Mouse (Mus musculus): ENCODE data around the gene Gna13. TPM values are rescaled to one million over a fixed set of nuclear protein-coding genes. Genes with fewer than 3 reads are reported as not detected.

Gna13 gene
- polyA plus RNA-seq, 1 experiment from 2014 or later: 49.5 TPM

DNA sequence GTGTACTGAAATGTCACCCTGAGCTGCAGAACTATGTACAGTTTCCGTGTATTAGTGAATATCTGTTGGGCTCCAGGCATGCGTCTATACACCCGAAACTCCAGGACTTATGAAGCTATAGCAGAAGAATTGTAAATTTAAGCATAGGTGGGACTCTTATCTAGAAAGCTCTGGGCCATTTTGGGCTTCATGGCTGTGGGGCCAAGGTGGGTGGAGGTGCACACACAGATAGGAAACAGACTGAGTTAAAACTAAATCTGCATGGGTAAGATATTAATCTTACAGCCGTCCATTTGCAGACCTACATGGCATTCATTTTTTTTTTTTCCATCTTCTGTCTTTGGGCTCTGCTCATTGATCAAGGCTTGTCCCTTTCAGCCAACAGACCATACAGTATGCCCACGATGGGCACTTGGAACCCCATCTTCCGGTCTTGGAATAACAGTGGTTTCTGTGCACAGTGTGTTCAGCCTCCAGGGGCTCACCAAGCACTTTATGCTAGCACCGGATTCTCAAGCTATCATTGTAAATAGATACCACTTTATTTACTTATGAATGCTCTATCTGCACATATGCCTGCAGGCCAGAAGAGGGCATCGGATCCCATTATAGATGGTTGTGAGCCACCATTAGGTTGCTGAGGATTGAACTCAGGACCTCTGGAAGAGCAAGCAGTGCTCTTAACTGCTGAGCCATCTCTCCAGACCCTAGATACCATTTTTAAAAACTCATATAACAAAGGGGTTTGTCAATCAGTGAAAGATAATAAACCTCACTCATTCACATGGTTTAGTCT is 81.0 kb downstream of the Gna13 start:
- no peaks in the 10 kb centered on the region for H3K27me3 ChIP-seq (ENCODE audit: control insufficient read depth, insufficient read depth, low read length)
- TF ChIP-seq EP300 (optimal IDR thresholded peaks at IDR 0.05) (no peak), CTCF (IDR thresholded peaks at IDR 0.05; ENCODE audit: low read depth) (peak; percentile 38; the same call in 1 of the 2 replicates)
- no peak overlapping the region for H3K4me2 ChIP-seq (replicated peaks; ENCODE audit: low read depth)
- DNase-seq (ENCODE audit: low spot score) (no peak), ATAC-seq (ENCODE audit: low FRiP score, low TSS enrichment) (no peak)
- H3K4me1 ChIP-seq (replicated peaks; ENCODE audit: control insufficient read depth, insufficient read depth): no peaks in the 10 kb centered on the region
- H3K9me3 ChIP-seq (ENCODE audit: control insufficient read depth, low read length): no peaks in the 10 kb centered on the region
- no peak overlapping the region for H3K9ac ChIP-seq (ENCODE audit: low read length)
- no peak overlapping the region for H3K27ac ChIP-seq (replicated peaks)
- no peaks in the 10 kb centered on the region for H3K36me3 ChIP-seq (ENCODE audit: control insufficient read depth, insufficient read depth, low read length)
- WGBS: 90% methylated on average over 8 of the region's 8 CpGs
- H3K4me3 ChIP-seq (ENCODE audit: low read depth, low read length): no peak overlapping the region

DNA sequence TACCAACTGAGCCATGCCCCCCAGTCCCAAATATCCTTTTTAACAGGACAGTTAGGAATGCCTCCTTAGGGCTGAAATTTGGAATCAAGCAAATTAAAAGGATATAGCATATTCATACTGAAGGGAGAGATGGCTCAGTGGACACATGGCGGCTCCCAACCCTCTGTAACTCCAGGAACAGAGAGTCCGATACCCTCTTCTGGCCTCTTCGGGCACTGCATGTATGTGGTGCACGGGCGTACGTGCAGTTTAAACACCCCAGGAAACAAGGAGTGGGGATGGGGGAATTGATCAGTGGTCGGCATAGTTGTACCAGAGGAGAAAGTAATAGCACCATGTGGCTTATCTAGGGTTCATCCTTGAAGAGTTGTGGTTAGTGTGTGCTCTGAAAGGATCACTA is 82.0 kb downstream of the Gna13 start:
- 68% methylated on average over 7 of the region's 7 CpGs for WGBS
- Histone ChIP-seq H3K9ac (ENCODE audit: low read length) (no peak overlapping the region), H3K27me3 (ENCODE audit: control insufficient read depth, insufficient read depth, low read length) (no peaks in the 10 kb centered on the region), H3K27ac (replicated peaks) (no peak overlapping the region), H3K36me3 (ENCODE audit: control insufficient read depth, insufficient read depth, low read length) (no peaks in the 10 kb centered on the region), H3K4me3 (ENCODE audit: low read depth, low read length) (no peak overlapping the region), H3K4me1 (replicated peaks; ENCODE audit: control insufficient read depth, insufficient read depth) (no peaks in the 10 kb centered on the region), H3K4me2 (replicated peaks; ENCODE audit: low read depth) (no peak overlapping the region), H3K9me3 (ENCODE audit: control insufficient read depth, low read length) (no peaks in the 10 kb centered on the region)
- ATAC-seq (ENCODE audit: low FRiP score, low TSS enrichment) (no peak), DNase-seq (ENCODE audit: low spot score) (peak; percentile 43)
- TF ChIP-seq CTCF (IDR thresholded peaks at IDR 0.05; ENCODE audit: low read depth) (peak; percentile 66), EP300 (optimal IDR thresholded peaks at IDR 0.05) (no peak)

DNA sequence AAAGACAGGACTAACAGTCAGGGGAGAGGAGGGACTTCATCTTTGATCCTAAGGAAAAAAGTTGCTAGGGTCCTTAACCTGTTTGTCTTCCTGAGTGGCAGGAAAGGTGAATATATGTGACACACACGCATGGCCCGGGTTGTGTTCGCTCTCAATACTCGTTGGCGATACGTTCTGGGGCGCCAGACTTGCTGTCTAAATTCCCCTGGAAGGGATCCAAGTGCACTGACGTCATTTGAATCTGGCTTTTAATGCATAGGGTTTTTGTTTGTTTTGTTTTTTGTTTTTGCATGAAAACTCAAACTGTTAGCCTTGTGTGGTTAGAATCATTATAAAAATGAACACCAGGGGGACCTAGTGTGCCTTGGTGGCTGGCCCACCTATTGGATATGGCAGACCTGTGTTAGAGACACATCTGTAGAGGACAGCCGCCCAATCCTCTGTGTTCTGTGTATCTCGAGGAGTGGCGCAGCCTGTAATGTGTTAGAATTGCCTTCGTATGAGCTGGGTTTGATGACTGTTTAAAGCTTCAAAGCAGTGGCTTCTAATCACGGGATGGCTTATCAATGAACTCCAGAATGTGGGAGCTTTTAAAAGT is 82.9 kb downstream of the Gna13 start:
- WGBS: 42% methylated on average over 13 of the region's 13 CpGs
- ATAC-seq (ENCODE audit: low FRiP score, low TSS enrichment): peak; percentile 71
- DNase-seq (ENCODE audit: low spot score): peak; percentile 25
- H3K9ac ChIP-seq (ENCODE audit: low read length): no peak overlapping the region
- no peaks in the 10 kb centered on the region for H3K27me3 ChIP-seq (ENCODE audit: control insufficient read depth, insufficient read depth, low read length)
- no peak overlapping the region for H3K27ac ChIP-seq (replicated peaks)
- no peak for TF ChIP-seq EP300 (optimal IDR thresholded peaks at IDR 0.05)
- peak; percentile 89 for TF ChIP-seq CTCF (IDR thresholded peaks at IDR 0.05; ENCODE audit: low read depth)
- H3K4me2 ChIP-seq (replicated peaks; ENCODE audit: low read depth): no peak overlapping the region
- H3K9me3 ChIP-seq (ENCODE audit: control insufficient read depth, low read length): no peaks in the 10 kb centered on the region
- no peaks in the 10 kb centered on the region for H3K36me3 ChIP-seq (ENCODE audit: control insufficient read depth, insufficient read depth, low read length)
- no peaks in the 10 kb centered on the region for H3K4me1 ChIP-seq (replicated peaks; ENCODE audit: control insufficient read depth, insufficient read depth)
- H3K4me3 ChIP-seq (ENCODE audit: low read depth, low read length): no peak overlapping the region

Other genes starting within 250 kb of the Gna13 start
- gene E030025P04Rik, start 218.5 kb upstream of the Gna13 start, polyA plus RNA-seq (2015; fragmentation: Nextera tagmentation; extraction: Ambion mirVana): not detected in 2 replicates
- gene Rgs9, start 64.7 kb upstream of the Gna13 start, polyA plus RNA-seq (2015; fragmentation: Nextera tagmentation; extraction: Ambion mirVana): 0.73 and 1.1 TPM in 2 replicates
- gene 9930022D16Rik, start 51.1 kb downstream of the Gna13 start, polyA plus RNA-seq (2015; fragmentation: Nextera tagmentation; extraction: Ambion mirVana): not detected in 2 replicates
- gene Amz2, start 63.1 kb downstream of the Gna13 start, polyA plus RNA-seq (2015; fragmentation: Nextera tagmentation; extraction: Ambion mirVana): 21.5 and 22.1 TPM in 2 replicates
- gene Arsg, start 110.5 kb downstream of the Gna13 start, polyA plus RNA-seq (2015; fragmentation: Nextera tagmentation; extraction: Ambion mirVana): 3.2 and 3.5 TPM in 2 replicates
- gene Slc16a6, start 110.8 kb downstream of the Gna13 start, polyA plus RNA-seq (2015; fragmentation: Nextera tagmentation; extraction: Ambion mirVana): 10.4 and 11.9 TPM in 2 replicates
- 35.3 and 40.5 TPM in 2 replicates for gene Wipi1, start 249.1 kb downstream of the Gna13 start, polyA plus RNA-seq (2015; fragmentation: Nextera tagmentation; extraction: Ambion mirVana)